Mouse (Mus musculus): Measurements from ENCODE around the gene Gm17469.
"Not testable (repeated sequence)": the region's sequence is repeated elsewhere in the genome, so short reads cannot be mapped to it uniquely, and the experiment has no call there.

Gm17469 gene

DNA sequence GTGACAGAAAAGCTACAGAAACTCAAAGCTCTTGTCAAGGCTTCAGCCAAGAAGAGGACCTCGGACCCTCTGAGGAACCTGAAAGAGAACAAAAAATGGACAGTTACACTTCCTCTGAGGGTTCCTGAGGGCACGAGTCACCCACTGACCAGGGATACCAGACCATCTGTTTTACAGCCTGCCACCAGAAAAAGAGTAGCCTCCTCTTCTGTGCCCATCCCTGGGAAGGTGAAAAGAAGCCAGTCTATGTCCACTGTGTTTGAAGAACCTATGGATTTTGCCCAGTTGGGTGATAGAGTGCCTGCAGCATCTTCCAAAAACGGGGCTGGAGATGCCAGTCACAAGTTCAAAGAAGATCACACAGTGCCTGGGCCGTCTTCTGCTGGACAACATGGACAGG lies at the start of gene Gm17469:
Gm17469 (plus strand) TSS at position 301 of the 400 bp plus-strand sequence.
- DNase-seq (ENCODE audit: low read depth) = not testable (repeated sequence)
